Comparison of ENCODE assay signal across 9 mouse cellular contexts in genomic region chr11:98982773-98983133, GRCm38 (mm10). TPM values are rescaled to one million over a fixed set of nuclear protein-coding genes. Genes with fewer than 3 reads are reported as not detected.
A peak's percentile ranks its signal among the peaks of the same experiment; 100 is the strongest.
DNase-seq lines count a peak whose midpoint lies in the region; ATAC-seq and TF ChIP-seq lines count a peak whose summit lies in the region.
"Had no signal": no experiment of that assay in that cellular context is flagged by ENCODE, and none has a peak within 500 bp of the region (broad histone marks: within the 10 kb centered on the region; RNA-seq: fewer than 3 reads in every experiment).

TSS of gene Gjd3 (minus strand) at chr11:98983016.

- peak within 1 kb of the TSS; percentile 15; the same call in 1 of the 2 replicates for H3K9ac ChIP-seq in liver, embryonic 13.5 days

- TF ChIP-seq POLR2A in testis, adult 2 months (IDR thresholded peaks at IDR 0.05; ENCODE audit: control insufficient read depth, low read depth, low read length) = no peak

- H3K27me3 ChIP-seq in erythroblast, embryonic 14.5 days (ENCODE audit: control insufficient read depth) = peaks cover 64% of the 10 kb centered on the region
- no peaks in the 10 kb centered on the region for H3K27me3 ChIP-seq in testis, adult 2 months (ENCODE audit: control insufficient read depth, insufficient read depth, low read length)
- H3K27me3 ChIP-seq in liver, embryonic 13.5 days = peaks cover 70% of the 10 kb centered on the region

- H3K4me2 ChIP-seq in liver, embryonic 13.5 days = peak within 1 kb of the TSS; percentile 72

- H3K9me3 ChIP-seq in erythroblast, embryonic 14.5 days (ENCODE audit: control insufficient read depth, low read length) = peaks cover 2% of the 10 kb centered on the region; the same call in 1 of the 2 replicates
- H3K9me3 ChIP-seq in liver, embryonic 13.5 days (replicated peaks) = no peaks in the 10 kb centered on the region

- peaks cover 9% of the 10 kb centered on the region for H3K36me3 ChIP-seq in erythroblast, embryonic 14.5 days (ENCODE audit: control insufficient read depth)
- no peaks in the 10 kb centered on the region for H3K36me3 ChIP-seq in testis, adult 2 months (ENCODE audit: control insufficient read depth, insufficient read depth, low read length)
- H3K36me3 ChIP-seq in liver, embryonic 13.5 days = peaks cover 2% of the 10 kb centered on the region

- no peak for DNase-seq in testis, postnatal 10 days (ENCODE audit: low spot score)
- DNase-seq in liver, embryonic 13.5 days = no peak
- DNase-seq in right cerebral cortex, postnatal 4 days = no peak

- H3K4me1 ChIP-seq in erythroblast, embryonic 14.5 days (ENCODE audit: control insufficient read depth) = peaks cover 11% of the 10 kb centered on the region
- H3K4me1 ChIP-seq in testis, adult 2 months (ENCODE audit: control insufficient read depth, insufficient read depth, low read length) = peaks cover 29% of the 10 kb centered on the region
- peaks cover 23% of the 10 kb centered on the region for H3K4me1 ChIP-seq in liver, embryonic 13.5 days (replicated peaks)

- peak within 1 kb of the TSS; percentile 36 for H3K4me3 ChIP-seq in erythroblast, embryonic 14.5 days (replicated peaks)
- peak within 1 kb of the TSS; percentile 77 for H3K4me3 ChIP-seq in testis, adult 2 months (ENCODE audit: control insufficient read depth, low read depth, low read length)
- H3K4me3 ChIP-seq in liver, embryonic 13.5 days (replicated peaks) = peak within 1 kb of the TSS; percentile 55

- WGBS in liver, embryonic 13.5 days (ENCODE audit: insufficient replicate concordance) = 4% methylated on average over 27 of the region's 28 CpGs

- H3K27ac ChIP-seq in testis, adult 2 months (ENCODE audit: control insufficient read depth, insufficient read depth, low read depth, low read length) = peak within 1 kb of the TSS; percentile 3
- no peak within 1 kb of the TSS for H3K27ac ChIP-seq in liver, embryonic 13.5 days
- H3K27ac ChIP-seq: macrophage had no signal

- no peak for ATAC-seq in erythroblast, adult 5-6 weeks (replicated peaks; ENCODE audit: low FRiP score, poor library complexity, severe bottlenecking)
- ATAC-seq in liver, embryonic 13.5 days (ENCODE audit: low read depth) = no peak
- no peak for ATAC-seq in frontal cortex, adult (ENCODE audit: low TSS enrichment)
- ATAC-seq in activated CD4-positive, CD25-positive, alpha-beta regulatory T cell, adult 4 months = no peak

- TF ChIP-seq CTCF in testis, adult 2 months (IDR thresholded peaks at IDR 0.05; ENCODE audit: control insufficient read depth, insufficient read depth, insufficient replicate concordance, low read depth, low read length) = no peak

RNA-seq across cellular contexts. Expression of gene Gjd3, which starts in this region (rescaled TPM):
- polyA plus RNA-seq in erythroblast, embryonic 14.5 days (2012) = not detected in 2 replicates
- not detected in 2 replicates for total RNA-seq in erythroblast, adult 5-6 weeks (2015; ENCODE audit: low replicate concordance)
- not detected in 2 replicates for total RNA-seq in erythroblast, adult 5-6 weeks (2017; ENCODE audit: low replicate concordance)
- 13.6 and 23.8 TPM in 2 replicates for polyA plus RNA-seq in testis, adult 2 months (2012; rRNA removed)
- polyA plus RNA-seq in liver, embryonic 13.5 days (2015; fragmentation: Nextera tagmentation; extraction: Ambion mirVana) = not detected in 2 replicates
- under 1 TPM in 1 of 2 experiments, not detected in 1; 0.41 TPM for polyA plus RNA-seq in activated CD4-positive, CD25-positive, alpha-beta regulatory T cell, adult 4 months (2017; shearing (Covaris generic))
- polyA plus RNA-seq: macrophage had no signal

Comparison
In these comparisons a context has a peak if more than half of its experiments do, and no peak if none do; other contexts are left out.
1. RNA of gene Gjd3 (polyA plus RNA-seq): 13.6 to 23.8 TPM in testis, adult 2 months; 0.41 TPM in activated CD4-positive, CD25-positive, alpha-beta regulatory T cell, adult 4 months, not detected in erythroblast, embryonic 14.5 days and not detected in liver, embryonic 13.5 days; every median in the first group is over 10 times any median in the second.
2. Peak in every context shown above with its lines, with median percentiles within 50 percentile points of each other: H3K4me3 ChIP-seq.